Mouse (Mus musculus) R1 (cell line): ENCODE measurements around the gene Alpk3.

ENCODE experiments used
- DNase-seq: peaks from one replicate; pipeline ENCODE4 v3.0.0-alpha.2; 2018; ENCODE audit warnings: low read depth, low spot score

Gene Alpk3

DNA sequence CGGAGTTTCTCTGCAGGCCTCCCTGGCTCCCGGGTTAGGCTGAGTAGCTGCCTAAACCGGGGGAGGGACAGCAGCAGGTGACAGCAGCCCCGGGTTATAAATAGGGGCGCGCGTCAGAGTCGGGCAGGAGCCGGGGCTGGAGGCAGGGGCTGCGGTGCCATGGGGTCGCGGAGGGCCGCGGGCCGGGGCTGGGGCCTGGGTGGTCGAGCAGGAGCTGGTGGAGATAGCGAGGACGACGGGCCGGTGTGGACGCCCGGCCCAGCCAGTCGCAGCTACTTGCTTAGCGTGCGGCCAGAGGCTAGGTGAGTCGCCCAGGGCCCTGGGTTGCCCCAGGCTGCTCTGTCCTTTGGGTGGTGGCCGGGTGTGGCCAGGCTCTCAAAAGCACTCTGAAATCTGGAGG, at the start of gene Alpk3:
TSS of gene Alpk3 (plus strand) at position 130 of the 400 bp plus-strand sequence.
- no peak for DNase-seq

GRCm38 (mm10) chr7:81008285-81008684, 49.1 kb upstream of the Alpk3 start:
- peak; percentile 10 for DNase-seq

DNA sequence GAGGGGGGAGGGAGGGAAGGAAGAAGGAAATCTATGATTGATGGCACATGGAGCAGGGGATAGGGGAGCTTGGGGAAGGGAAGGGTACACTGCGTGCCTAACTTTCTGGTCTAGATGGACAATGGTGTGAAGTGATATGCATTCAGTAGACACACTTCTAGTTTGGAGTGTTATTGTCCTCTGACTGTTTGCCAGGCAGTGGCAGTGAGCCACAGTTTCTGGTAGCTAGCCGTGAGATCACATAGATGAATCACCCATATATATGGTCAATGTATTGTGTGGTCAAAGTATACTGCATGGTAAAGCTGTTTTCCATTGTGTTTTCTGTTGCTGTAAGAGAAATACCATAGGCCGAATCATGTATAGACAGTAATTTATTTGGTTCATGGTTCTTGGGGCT, 45.8 kb upstream of the Alpk3 start:
- DNase-seq, result no peak

GRCm38 (mm10) chr7:81020307-81020706, 37.1 kb upstream of the Alpk3 start:
- peak; percentile 51 for DNase-seq

DNA sequence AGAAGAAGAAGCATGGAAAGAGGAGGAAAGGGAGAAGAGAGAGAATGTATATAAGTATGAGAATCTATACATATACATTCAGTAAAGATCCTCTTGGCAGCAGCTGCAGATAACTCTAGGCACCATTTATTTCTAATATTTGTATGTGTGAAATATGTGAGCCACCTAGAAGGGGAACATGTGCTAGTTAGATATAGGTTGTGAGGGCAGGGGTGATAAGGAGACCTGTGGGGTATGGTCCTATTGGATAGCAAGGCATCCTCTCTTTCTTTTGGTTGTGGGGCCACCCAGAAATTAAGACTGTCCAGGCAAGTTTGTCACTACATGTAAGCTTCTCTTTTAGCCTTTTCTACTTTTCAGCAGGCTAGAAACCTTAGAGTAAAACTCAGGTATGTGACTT, 34.7 kb upstream of the Alpk3 start:
- DNase-seq, result no peak

DNA sequence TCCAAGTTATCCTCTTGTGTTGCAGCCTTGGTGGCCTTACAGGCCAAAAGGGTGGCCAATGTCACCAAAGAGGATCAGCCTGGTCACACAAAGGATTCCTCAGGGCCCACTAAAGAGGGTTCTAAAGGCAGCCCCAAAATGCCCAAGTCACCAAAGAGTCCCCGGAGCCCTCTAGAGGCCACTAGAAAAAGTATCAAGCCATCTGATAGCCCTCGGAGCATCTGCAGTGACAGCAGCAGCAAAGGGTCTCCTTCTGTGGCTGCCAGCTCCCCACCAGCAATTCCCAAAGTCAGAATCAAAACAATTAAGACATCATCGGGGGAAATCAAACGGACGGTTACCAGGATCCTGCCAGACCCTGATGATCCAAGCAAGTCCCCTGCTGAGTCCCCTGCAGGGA, 33.3 kb upstream of the Alpk3 start:
- DNase-seq, result peak; percentile 40

DNA sequence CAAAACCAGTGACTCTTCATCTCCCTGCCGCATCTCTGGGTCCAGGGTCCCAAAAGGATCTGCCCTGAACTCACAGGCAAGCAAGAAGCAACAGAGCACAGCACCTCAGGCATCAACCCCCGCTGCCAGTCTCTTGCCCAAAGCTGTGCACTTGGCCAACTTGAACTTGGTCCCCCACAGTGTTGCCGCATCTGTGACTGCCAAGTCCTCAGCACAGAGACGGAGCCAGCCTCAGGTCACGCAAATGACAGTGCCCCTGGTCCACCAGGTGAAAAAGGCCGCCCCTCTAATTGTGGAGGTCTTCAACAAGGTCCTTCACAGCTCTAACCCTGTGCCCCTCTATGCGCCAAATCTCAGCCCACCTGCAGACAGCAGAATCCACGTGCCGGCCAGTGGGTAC, 32.7 kb upstream of the Alpk3 start:
- no peak for DNase-seq

DNA sequence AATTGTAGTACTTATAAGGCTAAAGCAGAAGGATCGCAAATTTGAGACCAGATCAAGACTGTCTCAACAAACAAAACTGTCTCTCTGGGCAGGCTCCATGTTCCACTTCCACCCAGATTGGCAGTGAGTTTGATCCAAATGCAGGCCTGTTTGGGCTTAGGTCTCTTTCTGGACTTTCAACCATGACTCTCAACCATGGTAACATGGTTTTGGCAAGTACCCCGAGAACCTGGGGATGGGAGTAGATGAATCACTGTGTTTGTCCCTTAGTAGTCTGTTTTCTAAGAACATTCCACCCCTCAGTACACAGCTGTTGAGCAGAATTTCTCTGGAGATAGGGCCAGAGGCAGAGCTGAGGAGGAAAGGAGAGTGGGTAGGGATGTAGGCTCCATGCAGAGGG, 31.6 kb upstream of the Alpk3 start:
- no peak for DNase-seq

- DNase-seq, result no peak
Measured at GRCm38 (mm10) chr7:81039711-81040110, 17.7 kb upstream of the Alpk3 start.

GRCm38 (mm10) chr7:81043023-81043620, 14.3 kb upstream of the Alpk3 start:
- no peak for DNase-seq

- DNase-seq, result no peak
Measured at GRCm38 (mm10) chr7:81047847-81048246, 9.6 kb upstream of the Alpk3 start.

DNA sequence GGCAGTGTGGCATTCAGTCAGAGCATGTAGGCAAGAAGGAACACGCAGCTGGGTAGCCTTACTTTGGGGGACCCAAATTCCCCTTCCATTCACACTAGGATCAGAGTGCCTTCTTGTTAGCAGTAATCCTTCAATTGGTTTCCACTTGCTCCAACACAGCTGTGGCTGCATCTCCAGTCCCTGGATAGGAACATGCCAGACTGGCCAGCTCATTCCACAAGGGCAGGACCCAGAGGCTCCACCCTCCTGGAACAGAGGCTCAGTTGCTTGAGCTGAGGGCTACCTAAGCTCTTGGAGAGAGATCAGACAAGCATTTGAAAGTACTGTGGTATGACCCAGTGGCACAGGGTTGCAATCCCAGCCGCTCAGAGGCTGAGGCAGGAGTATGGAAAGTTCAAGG, 8.9 kb upstream of the Alpk3 start:
- no peak for DNase-seq

GRCm38 (mm10) chr7:81049966-81050365, 7.4 kb upstream of the Alpk3 start:
- no peak for DNase-seq

- no peak for DNase-seq
Measured at GRCm38 (mm10) chr7:81055709-81056370, 1.6 kb upstream of the Alpk3 start.

- peak; percentile 35 for DNase-seq
Measured at GRCm38 (mm10) chr7:81057901-81058711, 706 bp downstream of the Alpk3 start.

GRCm38 (mm10) chr7:81058712-81059154, 1.3 kb downstream of the Alpk3 start:
- peak; percentile 70 for DNase-seq

DNA sequence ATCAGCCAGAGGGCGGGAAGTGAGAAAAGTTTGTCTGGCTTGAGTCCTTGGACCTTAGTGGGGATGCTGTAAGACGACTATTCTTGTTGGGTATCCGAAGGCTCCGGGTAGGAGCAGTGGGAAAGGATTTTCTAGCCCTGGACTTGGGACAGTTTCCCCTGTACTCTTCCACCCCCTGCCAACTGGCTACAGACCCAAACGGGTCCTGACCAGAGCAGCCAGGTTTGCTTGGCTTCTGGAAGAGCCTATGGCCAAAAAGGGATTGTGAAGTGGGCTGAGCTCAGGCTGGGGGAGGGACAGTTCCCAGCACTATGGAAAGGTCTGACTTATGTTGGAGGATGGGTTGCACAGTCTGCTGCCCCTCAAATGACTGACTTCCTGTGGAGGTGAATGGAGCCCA, 2.0 kb downstream of the Alpk3 start:
- no peak for DNase-seq

DNA sequence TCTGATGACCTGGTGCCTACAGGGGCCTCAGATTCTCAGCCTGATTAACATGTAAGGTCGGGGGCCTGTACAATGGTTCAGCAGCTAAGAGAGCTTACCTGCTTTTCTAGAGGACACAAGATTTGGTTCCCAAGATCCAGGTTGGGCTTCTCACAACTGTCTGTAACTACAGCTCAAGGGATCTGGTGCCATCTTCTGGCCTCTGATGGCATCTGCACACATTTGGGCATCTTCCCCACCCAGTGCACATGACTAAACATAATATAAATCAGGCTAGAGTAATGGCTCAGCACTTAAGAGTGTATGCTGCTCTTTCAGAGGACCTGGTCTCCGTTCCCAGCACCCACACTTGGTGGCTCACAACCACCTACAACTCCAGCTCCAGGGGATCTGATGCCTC, 3.5 kb downstream of the Alpk3 start:
- peak; percentile 90 for DNase-seq

DNA sequence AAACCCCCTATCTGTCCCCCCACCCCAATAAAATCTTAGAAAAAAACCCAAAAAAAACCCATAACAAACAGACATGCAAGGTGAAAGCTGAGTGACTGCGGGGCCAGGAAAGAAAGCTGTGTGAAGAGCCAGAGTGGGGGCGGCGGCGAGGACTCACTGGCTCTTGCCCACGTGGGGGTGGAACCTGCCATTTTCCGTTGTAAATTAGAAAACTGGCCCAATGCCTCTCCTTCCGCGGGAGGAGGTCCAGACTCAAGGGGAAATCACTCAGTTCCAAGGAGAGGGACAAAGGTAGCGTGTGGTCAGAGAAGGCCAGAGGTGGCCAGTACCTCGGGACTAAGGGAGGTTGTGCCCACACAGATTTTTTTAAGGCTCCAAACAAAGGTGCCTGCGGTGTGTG, 4.5 kb downstream of the Alpk3 start:
- DNase-seq, result peak; percentile 41

- peak; percentile 94 for DNase-seq
Measured at GRCm38 (mm10) chr7:81063332-81063731, 5.9 kb downstream of the Alpk3 start.

DNA sequence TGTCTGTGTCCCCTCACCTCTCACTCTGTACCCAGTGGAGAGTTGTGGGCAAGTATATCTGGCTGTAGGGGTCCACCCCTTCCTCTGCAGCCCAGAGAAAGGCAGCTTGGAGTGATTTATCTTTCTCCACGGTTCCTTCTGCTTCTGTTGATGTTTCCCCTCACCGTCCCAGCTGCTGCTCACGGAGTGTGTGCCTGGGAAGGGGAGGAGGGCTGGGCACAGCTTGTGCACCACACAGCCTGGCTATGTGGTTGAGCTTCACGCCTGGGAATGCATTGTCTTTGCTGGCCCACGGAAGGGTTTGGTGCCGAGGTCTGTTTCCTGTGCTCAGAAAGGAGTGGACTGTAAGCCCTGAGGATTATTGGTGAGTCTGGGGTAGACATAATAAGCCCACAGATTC, 9.3 kb downstream of the Alpk3 start:
- no peak for DNase-seq

DNA sequence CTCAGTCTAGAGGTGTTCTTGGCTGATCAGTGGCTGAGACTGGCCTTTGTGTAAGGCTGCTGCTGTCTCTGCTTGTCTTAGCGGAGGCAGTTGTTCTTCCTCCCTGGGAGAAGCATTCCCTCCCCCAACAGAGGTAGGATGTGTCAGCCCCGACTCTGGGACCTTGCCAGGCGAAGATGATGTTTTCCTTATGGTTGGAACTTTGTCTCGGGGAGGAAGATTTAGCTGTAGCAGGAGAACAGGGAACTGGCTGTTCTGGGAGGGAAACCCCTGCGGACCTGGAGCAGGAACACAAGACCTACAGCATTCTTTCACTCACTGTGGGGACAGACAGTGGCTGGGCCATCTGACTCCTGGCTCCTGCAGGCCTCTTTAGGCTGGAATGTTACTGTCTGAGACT, 15.1 kb downstream of the Alpk3 start:
- DNase-seq, result no peak

DNA sequence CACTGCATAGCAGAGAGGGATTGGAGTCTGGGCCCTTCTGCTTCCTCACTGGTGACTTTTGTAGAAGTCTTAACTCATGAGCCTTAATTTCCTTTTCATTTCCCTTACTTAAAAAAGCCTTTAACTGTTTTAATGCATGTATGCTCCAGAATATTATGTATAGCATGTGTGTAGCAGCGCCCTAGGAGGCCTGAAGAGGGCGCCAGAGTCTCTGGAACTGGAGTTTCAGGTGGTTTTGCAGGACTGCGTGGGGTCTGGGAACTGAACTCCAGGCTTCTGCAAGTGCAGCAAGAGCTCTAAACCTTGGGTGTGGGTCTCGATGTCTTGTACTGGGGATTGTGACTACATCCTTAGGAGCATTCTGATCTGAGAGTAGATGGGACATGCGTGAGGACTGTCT, 15.9 kb downstream of the Alpk3 start:
- peak; percentile 67 for DNase-seq
